Mouse (Mus musculus) heart, postnatal 14 days (tissue): ENCODE results near the gene Nosip. TPM values are rescaled to one million over a fixed set of nuclear protein-coding genes. Genes with fewer than 3 reads are reported as not detected.

ENCODE experiments used
- DNase-seq, 2 experiments: peaks; one replicate each; pipeline ENCODE4 v3.0.0; 2021 to 2022
- intact Hi-C: fragments of 180-260 bp; cut with DNase I; formaldehyde crosslinking; loops from one replicate; pipeline ENCODE4 v1.15.1; 2025
- total RNA-seq, 2 experiments: library from RNA; stranded (reverse); gene quantifications; 2 replicates each; pipeline ENCODE4 v1.2.3; 2021

Gene Nosip
- total RNA-seq, 2 experiments from 2014 or later: 27.7 to 33.7 TPM

- intact Hi-C loops: no loop called here
- DNase-seq: no peak
These were observed 31.4 kb upstream of the Nosip start for GRCm38 (mm10) chr7:45030857-45031256.

GRCm38 (mm10) chr7:45033722-45034359 lies 28.4 kb upstream of the Nosip start:
- intact Hi-C loops: no loop called here
- no peak for DNase-seq

DNA sequence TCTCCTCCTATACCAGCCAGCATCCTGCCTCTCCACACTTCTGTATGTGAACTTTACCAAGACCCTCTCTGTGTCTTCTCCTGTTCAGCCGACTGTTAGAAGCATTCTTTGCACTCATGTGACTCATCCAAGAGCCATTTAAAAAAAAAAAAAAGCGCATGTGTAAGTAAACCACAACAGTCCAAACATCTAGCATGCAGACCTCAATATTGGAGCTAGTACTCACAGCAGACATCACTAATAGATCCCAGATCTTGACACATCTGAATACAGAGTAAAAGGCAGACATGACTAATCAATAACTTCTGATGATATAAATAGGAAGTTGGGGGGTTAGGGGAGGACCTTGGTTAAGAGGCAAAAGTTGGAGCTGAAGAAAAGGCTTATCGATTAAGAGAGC lies 26.6 kb upstream of the Nosip start:
- DNase-seq: no peak
- intact Hi-C loops: no loop called here

GRCm38 (mm10) chr7:45036702-45037101 lies 25.5 kb upstream of the Nosip start:
- intact Hi-C loops: no loop called here
- DNase-seq: no peak

GRCm38 (mm10) chr7:45037720-45038361 lies 24.4 kb upstream of the Nosip start:
- intact Hi-C loops: no loop called here
- DNase-seq: peak; percentile 66 to 75

- DNase-seq: no peak
These were observed 23.8 kb upstream of the Nosip start for GRCm38 (mm10) chr7:45038411-45038810.

DNA sequence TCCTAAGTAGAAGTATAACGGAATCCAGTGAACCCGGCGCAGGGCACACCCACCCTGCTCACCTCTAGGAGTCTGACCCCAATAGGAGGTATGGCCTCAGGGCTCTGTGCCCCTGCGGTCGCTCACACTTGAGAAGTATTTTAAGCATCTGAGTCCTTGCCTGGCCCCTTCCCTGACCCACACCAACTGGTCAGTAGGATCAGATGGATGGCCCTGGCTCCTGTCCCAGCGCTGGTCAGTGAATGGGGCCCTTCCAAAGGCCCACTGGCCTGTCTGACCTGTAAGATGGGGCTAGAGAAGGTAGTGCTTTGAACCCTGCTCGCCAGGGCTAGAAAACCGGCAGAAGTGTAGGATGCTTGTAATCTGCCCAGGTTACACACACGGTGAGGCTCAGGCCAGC lies 21.4 kb upstream of the Nosip start:
- DNase-seq: no peak
- intact Hi-C loops: no loop called here

More at GRCm38 (mm10) chr7:45038411-45038810, 23.8 kb upstream of the Nosip start:
- intact Hi-C loops: no loop called here

DNA sequence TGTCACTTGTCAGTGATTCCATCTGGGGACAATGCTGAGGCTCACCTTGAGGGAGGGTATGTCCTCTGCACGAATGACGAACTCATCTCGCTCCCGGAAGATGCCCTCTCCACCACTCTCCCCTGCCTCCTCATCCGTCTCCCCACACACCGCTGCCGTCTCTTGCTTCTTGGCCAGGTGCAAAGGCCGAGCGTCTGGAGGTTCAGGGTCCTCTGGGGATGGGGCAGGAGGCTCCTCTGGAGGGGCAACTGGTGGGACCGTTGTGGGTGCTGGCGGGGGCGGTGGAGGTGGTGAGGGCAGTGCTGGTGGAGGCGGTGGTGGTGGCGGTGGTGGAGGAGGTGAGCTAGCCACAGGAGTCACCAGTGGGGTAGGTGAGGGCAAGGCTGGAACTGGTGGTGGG lies 18.9 kb upstream of the Nosip start:
- intact Hi-C loops: no loop called here
- DNase-seq: no peak

DNA sequence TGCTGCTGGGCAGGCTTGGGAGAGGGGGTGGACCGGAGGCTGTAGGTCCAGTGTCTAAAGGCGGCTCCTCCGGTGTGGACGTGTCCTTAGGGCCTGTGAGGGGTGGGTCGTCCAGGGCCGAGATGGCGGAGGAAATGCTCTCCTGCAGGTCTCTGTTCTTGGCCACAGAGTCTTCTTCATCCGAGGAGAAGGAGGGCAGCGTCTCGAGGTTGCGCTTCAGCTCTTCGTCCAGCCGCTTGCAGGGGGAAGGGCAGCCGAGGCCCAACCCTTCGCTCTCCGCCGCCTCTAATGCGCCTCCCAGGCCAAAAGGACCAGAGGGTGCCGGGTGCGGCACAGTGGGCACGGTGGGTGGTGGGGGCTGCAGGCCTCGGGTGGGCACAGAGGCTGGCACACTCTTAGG lies 16.5 kb upstream of the Nosip start:
- no peak for DNase-seq
- intact Hi-C loops: no loop called here

- intact Hi-C loops: no loop called here
- DNase-seq: no peak
These were observed 15.3 kb upstream of the Nosip start for GRCm38 (mm10) chr7:45046853-45047350.

DNA sequence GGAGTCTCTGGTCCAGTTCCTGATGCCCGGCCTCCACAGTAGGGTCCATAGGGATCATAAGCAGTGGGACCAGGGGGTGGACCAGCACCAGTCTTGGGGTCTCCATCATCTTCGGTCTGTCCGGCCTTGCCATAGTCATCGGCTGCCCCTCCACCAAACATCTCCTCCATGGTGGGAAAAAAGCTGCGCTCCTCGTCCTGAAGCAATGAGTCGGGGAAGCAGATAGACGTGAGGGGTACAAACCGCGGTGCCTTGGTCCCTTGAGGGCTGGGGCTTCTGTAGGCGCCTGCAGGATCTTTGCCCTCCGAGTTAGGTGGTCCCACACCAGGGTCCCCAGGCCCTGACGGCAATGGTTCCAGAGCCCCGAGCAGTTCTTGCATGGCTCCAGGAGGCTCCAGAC lies 14.7 kb upstream of the Nosip start:
- DNase-seq: no peak
- intact Hi-C loops: no loop called here

GRCm38 (mm10) chr7:45048001-45048890 lies 14.0 kb upstream of the Nosip start:
- no peak for DNase-seq
- intact Hi-C loops: no loop called here

- peak; percentile 62 to 63 for DNase-seq
- intact Hi-C loops: no loop called here
These were observed 13.1 kb upstream of the Nosip start for GRCm38 (mm10) chr7:45048923-45049657.

GRCm38 (mm10) chr7:45050945-45051600 lies 11.2 kb upstream of the Nosip start:
- DNase-seq: peak; percentile 70 to 78
- intact Hi-C loops: no loop called here

- intact Hi-C loops: no loop called here
These were observed 10.6 kb upstream of the Nosip start for GRCm38 (mm10) chr7:45051601-45051974.

GRCm38 (mm10) chr7:45052181-45052861 lies 9.9 kb upstream of the Nosip start:
- intact Hi-C loops: loop anchor here (2.0 kb wide), 1 partner anchor 34 kb away; no protein-coding TSS in a partner anchor
- peak; percentile 48 to 51 for DNase-seq

More at GRCm38 (mm10) chr7:45051601-45051974, 10.6 kb upstream of the Nosip start:
- no peak for DNase-seq

- DNase-seq: no peak
- intact Hi-C loops: loop anchor here (2.0 kb wide), 1 partner anchor 34 kb away; no protein-coding TSS in a partner anchor
These were observed 9.4 kb upstream of the Nosip start, which contains the start of gene Prr12 for GRCm38 (mm10) chr7:45052862-45053116. Prr12 (minus strand) TSS chr7:45052881.

GRCm38 (mm10) chr7:45053117-45053930 lies 8.9 kb upstream of the Nosip start:
- DNase-seq: peak; percentile 76 to 81
- intact Hi-C loops: loop anchor here (2.0 kb wide), 1 partner anchor 35 kb away; no protein-coding TSS in a partner anchor
